Mouse (Mus musculus) CD8-positive naive resting alpha-beta T cell, adult 2 months (primary cell): ENCODE measurements around the gene Capn7.

Source experiments
- DNase-seq, 2 experiments: peaks; one replicate each; pipeline ENCODE4 v3.0.0; 2022; ENCODE audit warnings: low read depth in 2 of 2, low spot score in 2 of 2

Gene Capn7

GRCm38 (mm10) chr14:31394822-31395532 is 58.5 kb downstream of the Capn7 start:
- DNase-seq, result no peak

- DNase-seq, result no peak
Observed at GRCm38 (mm10) chr14:31395629-31396199, 59.3 kb downstream of the Capn7 start.

- DNase-seq, result no peak
Observed at GRCm38 (mm10) chr14:31396428-31396827, 60.0 kb downstream of the Capn7 start.

- DNase-seq, result no peak
Observed at GRCm38 (mm10) chr14:31397353-31397752, 60.9 kb downstream of the Capn7 start.

GRCm38 (mm10) chr14:31397791-31398595 is 61.6 kb downstream of the Capn7 start:
- DNase-seq, result no peak

GRCm38 (mm10) chr14:31398819-31399218 is 62.4 kb downstream of the Capn7 start:
- DNase-seq, result peak; percentile 47 to 54

GRCm38 (mm10) chr14:31399271-31399670 is 62.8 kb downstream of the Capn7 start:
- DNase-seq, result peak; percentile 77 to 87

GRCm38 (mm10) chr14:31400246-31400645 is 63.8 kb downstream of the Capn7 start:
- no peak for DNase-seq

GRCm38 (mm10) chr14:31400896-31401295 is 64.5 kb downstream of the Capn7 start:
- no peak for DNase-seq

- no peak for DNase-seq
Observed at GRCm38 (mm10) chr14:31401918-31402427, 65.5 kb downstream of the Capn7 start.

- no peak for DNase-seq
Observed at GRCm38 (mm10) chr14:31402693-31403092, 66.3 kb downstream of the Capn7 start.

GRCm38 (mm10) chr14:31403556-31403955 is 67.1 kb downstream of the Capn7 start:
- DNase-seq, result no peak

GRCm38 (mm10) chr14:31403995-31404394 is 67.6 kb downstream of the Capn7 start:
- DNase-seq, result no peak

- no peak for DNase-seq
Observed at GRCm38 (mm10) chr14:31404663-31405062, 68.2 kb downstream of the Capn7 start.

GRCm38 (mm10) chr14:31405652-31406051 is 69.2 kb downstream of the Capn7 start:
- no peak for DNase-seq

GRCm38 (mm10) chr14:31406154-31406810 is 69.8 kb downstream of the Capn7 start:
- DNase-seq, result no peak

GRCm38 (mm10) chr14:31407208-31407607 is 70.8 kb downstream of the Capn7 start:
- DNase-seq, result no peak

- DNase-seq, result no peak
Observed at GRCm38 (mm10) chr14:31407911-31408604, 71.6 kb downstream of the Capn7 start.

GRCm38 (mm10) chr14:31408666-31409065 is 72.2 kb downstream of the Capn7 start:
- DNase-seq, result no peak

GRCm38 (mm10) chr14:31410123-31410724 is 73.8 kb downstream of the Capn7 start:
- no peak for DNase-seq
